Comparison of ENCODE assay signal across 21 mouse cellular contexts in genomic region chr1:89500925-89501324, GRCm38 (mm10). TPM values are rescaled to one million over a fixed set of nuclear protein-coding genes. Genes with fewer than 3 reads are reported as not detected.
DNase-seq lines count a peak whose midpoint lies in the region; ATAC-seq and TF ChIP-seq lines count a peak whose summit lies in the region.
"Had no signal": no experiment of that assay in that cellular context is flagged by ENCODE, and none has a peak within 500 bp of the region (broad histone marks: within the 10 kb centered on the region; RNA-seq: fewer than 3 reads in every experiment).

No protein-coding gene starts in this region.

- DNase-seq in embryonic facial prominence, embryonic 10.5 days (ENCODE audit: low spot score) = no peak
- DNase-seq in layer of hippocampus, adult 2 months (ENCODE audit: low spot score in 2 of 2) = no peak
- no peak for DNase-seq in layer of hippocampus, adult 9-10 months (ENCODE audit: low spot score)
- peak; percentile 73 to 80 for DNase-seq in cerebellum, postnatal 25 days
- no peak for DNase-seq in gastrocnemius, adult 18-20 months (ENCODE audit: low spot score)
- DNase-seq: adrenal gland, postnatal 10 days; kidney, adult 8-10 months; kidney, postnatal 10 days; liver; right cerebral cortex, adult 18-20 months; thymus, adult 2 months; thymus, postnatal 4 days had no signal

- no peaks in the 10 kb centered on the region for H3K9me3 ChIP-seq in embryonic facial prominence, embryonic 13.5 days
- H3K9me3 ChIP-seq in embryonic facial prominence, embryonic 10.5 days = peaks cover 3% of the 10 kb centered on the region; the same call in 1 of the 2 replicates
- no peaks in the 10 kb centered on the region for H3K9me3 ChIP-seq in midbrain, embryonic 16.5 days (replicated peaks; ENCODE audit: control insufficient read depth, low read length, poor library complexity, severe bottlenecking)
- H3K9me3 ChIP-seq: forebrain, embryonic 10.5 days; heart, embryonic 10.5 days; limb, embryonic 10.5 days; liver, embryonic 15.5 days had no signal

- ATAC-seq in embryonic facial prominence, embryonic 13.5 days (ENCODE audit: insufficient number of reproducible peaks, insufficient read depth, low FRiP score, low TSS enrichment, low read depth) = peak; percentile 53; the same call in 1 of the 2 replicates
- ATAC-seq in midbrain, embryonic 16.5 days = no peak
- ATAC-seq: inflammation-experienced regulatory T-cells, adult 6 months had no signal

- H3K4me2 ChIP-seq in embryonic facial prominence, embryonic 13.5 days = no peak overlapping the region
- H3K4me2 ChIP-seq in midbrain, embryonic 16.5 days (ENCODE audit: low read length) = no peak overlapping the region
- H3K4me2 ChIP-seq: liver, embryonic 15.5 days had no signal

- 80% methylated on average over 2 of the region's 2 CpGs for WGBS in embryonic facial prominence, embryonic 13.5 days
- WGBS in embryonic facial prominence, embryonic 10.5 days = 82% methylated on average over 2 of the region's 2 CpGs
- WGBS in midbrain, embryonic 16.5 days = 83% methylated on average over 2 of the region's 2 CpGs

- peaks cover 41% of the 10 kb centered on the region for H3K4me1 ChIP-seq in embryonic facial prominence, embryonic 13.5 days
- peaks cover 49% of the 10 kb centered on the region for H3K4me1 ChIP-seq in embryonic facial prominence, embryonic 10.5 days
- peaks cover 15% of the 10 kb centered on the region for H3K4me1 ChIP-seq in midbrain, embryonic 16.5 days (ENCODE audit: control insufficient read depth, insufficient read depth, low read length)

- no peaks in the 10 kb centered on the region for H3K36me3 ChIP-seq in embryonic facial prominence, embryonic 13.5 days
- peaks cover 6% of the 10 kb centered on the region; the same call in 1 of the 2 replicates for H3K36me3 ChIP-seq in embryonic facial prominence, embryonic 10.5 days (replicated peaks)
- no peaks in the 10 kb centered on the region for H3K36me3 ChIP-seq in midbrain, embryonic 16.5 days (ENCODE audit: control insufficient read depth, insufficient read depth, low read length)
- H3K36me3 ChIP-seq: forebrain, embryonic 10.5 days; heart, embryonic 10.5 days; hindbrain, embryonic 10.5 days; liver, embryonic 15.5 days had no signal

- H3K27ac ChIP-seq in embryonic facial prominence, embryonic 13.5 days = no peak overlapping the region
- no peak overlapping the region for H3K27ac ChIP-seq in embryonic facial prominence, embryonic 10.5 days (replicated peaks)
- peak overlapping the region; percentile 76 for H3K27ac ChIP-seq in layer of hippocampus, adult 2 months
- no peak overlapping the region for H3K27ac ChIP-seq in midbrain, embryonic 16.5 days (ENCODE audit: low read length)
- H3K27ac ChIP-seq: forebrain, embryonic 10.5 days; heart, embryonic 10.5 days; hindbrain, embryonic 10.5 days; limb, embryonic 10.5 days; liver, embryonic 15.5 days; macrophage had no signal

- no peak for TF ChIP-seq CTCF in layer of hippocampus, adult 2 months (conservative IDR thresholded peaks at IDR 0.05)

- no peaks in the 10 kb centered on the region for H3K27me3 ChIP-seq in embryonic facial prominence, embryonic 13.5 days
- no peaks in the 10 kb centered on the region for H3K27me3 ChIP-seq in embryonic facial prominence, embryonic 10.5 days (replicated peaks; ENCODE audit: low read depth, poor library complexity, severe bottlenecking)
- no peaks in the 10 kb centered on the region for H3K27me3 ChIP-seq in midbrain, embryonic 16.5 days (ENCODE audit: control insufficient read depth, insufficient read depth, low read depth, low read length)
- H3K27me3 ChIP-seq: liver, embryonic 15.5 days had no signal

- no peak overlapping the region for H3K4me3 ChIP-seq in embryonic facial prominence, embryonic 13.5 days
- no peak overlapping the region for H3K4me3 ChIP-seq in embryonic facial prominence, embryonic 10.5 days
- no peak overlapping the region for H3K4me3 ChIP-seq in layer of hippocampus, adult 2 months
- no peak overlapping the region for H3K4me3 ChIP-seq in midbrain, embryonic 16.5 days (ENCODE audit: low read depth, low read length)
- H3K4me3 ChIP-seq: forebrain, embryonic 10.5 days; heart, embryonic 10.5 days; hindbrain, embryonic 10.5 days; limb, embryonic 10.5 days; liver, embryonic 15.5 days had no signal

- H3K9ac ChIP-seq in embryonic facial prominence, embryonic 13.5 days = no peak overlapping the region
- no peak overlapping the region for H3K9ac ChIP-seq in midbrain, embryonic 16.5 days (ENCODE audit: low read depth, low read length)
- H3K9ac ChIP-seq: liver, embryonic 15.5 days had no signal

RNA-seq across cellular contexts. Expression of gene Agap1, which starts 46.3 kb away (rescaled TPM):
- polyA plus RNA-seq in embryonic facial prominence, embryonic 13.5 days (2015; fragmentation: Nextera tagmentation; extraction: Ambion mirVana) = 12.2 and 14.4 TPM in 2 replicates
- 13.6 and 14.8 TPM in 2 replicates for polyA plus RNA-seq in embryonic facial prominence, embryonic 10.5 days (2016; fragmentation: Nextera tagmentation; extraction: Ambion mirVana)
- total RNA-seq in layer of hippocampus, adult 2 months (2021) = 100 to 1,000 TPM; 292 to 293 TPM
- total RNA-seq in gastrocnemius, adult 18-20 months (2021) = 10 to 100 TPM; 18.9 to 20.6 TPM
- polyA plus RNA-seq in midbrain, embryonic 16.5 days (2015; fragmentation: Nextera tagmentation; extraction: Ambion mirVana) = 40.8 and 47.7 TPM in 2 replicates

Comparison
In these comparisons a context has a peak if more than half of its experiments do, and no peak if none do; other contexts are left out.
1. DNase-seq: peak in cerebellum, postnatal 25 days (2 of 2); none in embryonic facial prominence, embryonic 10.5 days (single experiment), layer of hippocampus, adult 2 months (0 of 2), layer of hippocampus, adult 9-10 months (single experiment) and gastrocnemius, adult 18-20 months (single experiment).